Mouse (Mus musculus): ENCODE results near the gene Zfp787. TPM values are rescaled to one million over a fixed set of nuclear protein-coding genes. Genes with fewer than 3 reads are reported as not detected.
A peak's percentile ranks its signal among the peaks of the same experiment; 100 is the strongest.

The Zfp787 gene
- total and polyA plus RNA-seq, 3 experiments = 22.7 to 28.8 TPM; not detected in 1

DNA sequence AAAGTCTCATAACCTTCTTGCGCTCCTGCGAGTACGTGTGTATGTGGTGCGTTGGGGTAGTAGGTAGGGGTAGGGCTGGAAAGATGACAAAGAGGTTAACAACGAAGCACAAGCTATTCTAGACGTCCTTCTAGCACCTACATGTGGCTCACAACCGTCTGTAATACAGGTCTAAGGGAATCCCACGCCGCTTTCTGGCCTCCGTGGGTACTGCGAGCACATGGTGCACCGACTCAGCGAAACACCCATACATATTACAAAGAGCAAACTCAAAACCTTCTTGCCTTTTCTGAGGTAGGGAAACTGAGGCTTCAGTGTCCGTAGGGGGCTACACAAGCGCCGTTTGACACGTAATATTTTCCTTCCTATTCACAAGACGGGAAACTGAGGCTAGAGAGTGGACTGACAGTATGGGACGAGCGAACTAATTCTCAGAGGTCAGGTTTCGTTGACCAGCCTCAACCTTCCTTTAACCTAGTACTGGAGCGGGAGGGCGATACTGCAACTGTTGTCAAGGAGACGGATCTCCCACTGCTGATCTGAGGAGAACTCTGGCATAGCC is 15.7 kb upstream of the Zfp787 start (continued):
- TF ChIP-seq ZKSCAN1 (IDR thresholded peaks at IDR 0.05; ENCODE audit: low read depth, low read length) (no peak), ELF1 (IDR thresholded peaks at IDR 0.05; ENCODE audit: low read depth, low read length) (no peak), CHD1 (IDR thresholded peaks at IDR 0.05; ENCODE audit: low read depth, low read length) (no peak), POLR2AphosphoS2 (IDR thresholded peaks at IDR 0.05; ENCODE audit: low read length) (no peak), MYC (IDR thresholded peaks at IDR 0.05; ENCODE audit: low read depth, low read length) (peak; percentile 92), MYB (IDR thresholded peaks at IDR 0.05; ENCODE audit: low read depth, low read length) (no peak), POLR2A (IDR thresholded peaks at IDR 0.05; ENCODE audit: control insufficient read depth in 1 of 2, insufficient read depth in 1 of 2, low read depth in 1 of 2, low read length in 2 of 2, poor library complexity in 1 of 2) (peak in 1 of 2 experiments; percentile 36; a peak in 3 of 4 replicates)

GRCm38 (mm10) chr7:6170871-6171270 is 15.1 kb upstream of the Zfp787 start:
- peak overlapping the region; percentile 76 for H3K9ac ChIP-seq (ENCODE audit: control insufficient read depth, low read depth, low read length, poor library complexity, severe bottlenecking)

GRCm38 (mm10) chr7:6170391-6170790 is 14.6 kb upstream of the Zfp787 start:
- H3K79me2 ChIP-seq (ENCODE audit: control insufficient read depth, insufficient read depth, low read length, poor library complexity) = peaks cover 8% of the 10 kb centered on the region
- H3K36me3 ChIP-seq (ENCODE audit: control insufficient read depth in 1 of 2, insufficient read depth in 2 of 2, low read length in 2 of 2) = peaks cover 0 to 19% of the 10 kb centered on the region in 2 experiments; a peak in 2 of 4 replicates
- no peak overlapping the region for H3K27ac ChIP-seq (ENCODE audit: control insufficient read depth, low read depth, low read length)
- no peak for TF ChIP-seq BHLHE40 (IDR thresholded peaks at IDR 0.05; ENCODE audit: borderline replicate concordance, low read depth, low read length)
- TF ChIP-seq RAD21 (IDR thresholded peaks at IDR 0.05; ENCODE audit: low read depth, low read length) = no peak
- no peak for TF ChIP-seq ZNF384 (IDR thresholded peaks at IDR 0.05; ENCODE audit: low read depth, low read length)
- no peak for TF ChIP-seq POLR2A (IDR thresholded peaks at IDR 0.05; ENCODE audit: control insufficient read depth in 1 of 2, insufficient read depth in 1 of 2, low read depth in 1 of 2, low read length in 2 of 2, poor library complexity in 1 of 2)
- no peak for TF ChIP-seq SIN3A (IDR thresholded peaks at IDR 0.05; ENCODE audit: low read length)
- H3K9me3 ChIP-seq (replicated peaks; ENCODE audit: insufficient read depth, low read length) = no peaks in the 10 kb centered on the region
- no peaks in the 10 kb centered on the region for H3K27me3 ChIP-seq (ENCODE audit: control insufficient read depth in 1 of 2, insufficient read depth in 2 of 2, low read length in 2 of 2)
- no peak overlapping the region for H3K4me3 ChIP-seq (ENCODE audit: control insufficient read depth in 1 of 2, insufficient read depth in 1 of 2, low read depth in 2 of 2, low read length in 2 of 2)
- no peak for DNase-seq (ENCODE audit: low read depth, low spot score)
- H3K4me1 ChIP-seq (ENCODE audit: control insufficient read depth in 1 of 2, insufficient read depth in 2 of 2, low read length in 2 of 2) = peaks cover 2 to 16% of the 10 kb centered on the region in 2 experiments; a peak in 3 of 4 replicates
- no peak overlapping the region for H3K9ac ChIP-seq (ENCODE audit: control insufficient read depth, low read depth, low read length, poor library complexity, severe bottlenecking)

More at GRCm38 (mm10) chr7:6170871-6171270, 15.1 kb upstream of the Zfp787 start:
- Histone ChIP-seq H3K4me3 (ENCODE audit: control insufficient read depth in 1 of 2, insufficient read depth in 1 of 2, low read depth in 2 of 2, low read length in 2 of 2) (peak overlapping the region; percentile 63 to 74), H3K9me3 (replicated peaks; ENCODE audit: insufficient read depth, low read length) (no peaks in the 10 kb centered on the region), H3K79me2 (ENCODE audit: control insufficient read depth, insufficient read depth, low read length, poor library complexity) (peaks cover 8% of the 10 kb centered on the region), H3K36me3 (ENCODE audit: control insufficient read depth in 1 of 2, insufficient read depth in 2 of 2, low read length in 2 of 2) (peaks cover 0 to 19% of the 10 kb centered on the region in 2 experiments; a peak in 2 of 4 replicates), H3K4me1 (ENCODE audit: control insufficient read depth in 1 of 2, insufficient read depth in 2 of 2, low read length in 2 of 2) (peaks cover 2 to 16% of the 10 kb centered on the region in 2 experiments; a peak in 3 of 4 replicates), H3K27me3 (ENCODE audit: control insufficient read depth in 1 of 2, insufficient read depth in 2 of 2, low read length in 2 of 2) (no peaks in the 10 kb centered on the region), H3K27ac (ENCODE audit: control insufficient read depth, low read depth, low read length) (peak overlapping the region; percentile 86)
- no peak for DNase-seq (ENCODE audit: low read depth, low spot score)
- no peak for TF ChIP-seq RCOR1 (IDR thresholded peaks at IDR 0.05; ENCODE audit: low read depth, low read length)
- no peak for TF ChIP-seq POLR2AphosphoS5 (IDR thresholded peaks at IDR 0.05; ENCODE audit: borderline replicate concordance, low read depth, low read length)
- TF ChIP-seq CHD1 (IDR thresholded peaks at IDR 0.05; ENCODE audit: low read depth, low read length) = no peak
- TF ChIP-seq NELFE (IDR thresholded peaks at IDR 0.05; ENCODE audit: low read depth, low read length) = no peak
- no peak for TF ChIP-seq KAT2A (conservative IDR thresholded peaks at IDR 0.05; ENCODE audit: low read depth, low read length)

Data from MEL (cell line).